Mouse (Mus musculus) stomach, postnatal 0 days (tissue): Measurements from ENCODE around the gene Usp15. TPM values are rescaled to one million over a fixed set of nuclear protein-coding genes. Genes with fewer than 3 reads are reported as not detected.

Source experiments
- ATAC-seq: fragments of 200-750 bp; cut with Nextera tagmentation; 2 replicates; pipeline ENCODE4 v1.8.0; 2017; ENCODE audit not compliant: low FRiP score, low TSS enrichment
- DNase-seq: peaks from one replicate; pipeline ENCODE4 v3.0.0-alpha.2; 2016; ENCODE audit warnings: low spot score
- H3K27ac ChIP-seq: fragments of 300-500 bp; sonication (generic); replicated peaks from 2 replicates; pipeline ENCODE4 v1.5.1; 2014; ENCODE audit warnings: mild to moderate bottlenecking, control low read depth
- H3K27me3 ChIP-seq: fragments of 300-500 bp; sonication (generic); 2 replicates; pipeline ENCODE4 v1.6.1; 2014; ENCODE audit warnings: low read length; ENCODE audit not compliant: control insufficient read depth, insufficient read depth
- H3K36me3 ChIP-seq: fragments of 300-500 bp; sonication (generic); 2 replicates; pipeline ENCODE4 v1.6.1; 2014; ENCODE audit warnings: low read length, mixed read lengths; ENCODE audit not compliant: control insufficient read depth, insufficient read depth
- H3K4me1 ChIP-seq: fragments of 300-500 bp; sonication (generic); replicated peaks from 2 replicates; pipeline ENCODE4 v1.6.1; 2014; ENCODE audit warnings: antibody characterized with exemption; ENCODE audit not compliant: control insufficient read depth, insufficient read depth
- H3K4me2 ChIP-seq: fragments of 300-500 bp; sonication (generic); replicated peaks from 2 replicates; pipeline ENCODE4 v1.6.1; 2014; ENCODE audit warnings: low read depth, mild to moderate bottlenecking, control low read depth, moderate library complexity
- H3K4me3 ChIP-seq: fragments of 300-500 bp; sonication (generic); 2 replicates; pipeline ENCODE4 v1.5.1; 2014; ENCODE audit warnings: low read depth, low read length, control low read depth
- H3K9ac ChIP-seq: fragments of 300-500 bp; sonication (generic); 2 replicates; pipeline ENCODE4 v1.6.1; 2014; ENCODE audit warnings: mild to moderate bottlenecking, low read length, control low read depth, mixed read lengths
- H3K9me3 ChIP-seq: fragments of 300-500 bp; sonication (generic); 2 replicates; pipeline ENCODE4 v1.6.1; 2016; ENCODE audit warnings: low read length; ENCODE audit not compliant: control insufficient read depth
- CTCF ChIP-seq: IDR thresholded peaks from 2 replicates; pipeline ENCODE4 v1.5.1; 2016; ENCODE audit warnings: antibody characterized with exemption, low read depth, mild to moderate bottlenecking, moderate library complexity
- EP300 ChIP-seq: optimal IDR thresholded peaks from 2 replicates; pipeline ENCODE3; 2016; ENCODE audit warnings: antibody characterized with exemption
- WGBS: fragments of 180-500 bp; shearing (Covaris S2); extraction: QIAGEN DNeasy Blood & Tissue Kit; methylation state at CpG from one replicate; pipeline ENCODE4 v1.1.7; 2014; 5-methylcytosine and 5-hydroxymethylcytosine counted together
- polyA plus RNA-seq: library from polyadenylated mRNA; unstranded; fragments of >200 nt; fragmentation: Nextera tagmentation; extraction: Ambion mirVana; gene quantifications from 2 replicates; pipeline ENCODE4 v1.2.1, GENCODE M21; 2015

The Usp15 gene
- polyA plus RNA-seq, 1 experiment from 2014 or later = 55.7 TPM

DNA sequence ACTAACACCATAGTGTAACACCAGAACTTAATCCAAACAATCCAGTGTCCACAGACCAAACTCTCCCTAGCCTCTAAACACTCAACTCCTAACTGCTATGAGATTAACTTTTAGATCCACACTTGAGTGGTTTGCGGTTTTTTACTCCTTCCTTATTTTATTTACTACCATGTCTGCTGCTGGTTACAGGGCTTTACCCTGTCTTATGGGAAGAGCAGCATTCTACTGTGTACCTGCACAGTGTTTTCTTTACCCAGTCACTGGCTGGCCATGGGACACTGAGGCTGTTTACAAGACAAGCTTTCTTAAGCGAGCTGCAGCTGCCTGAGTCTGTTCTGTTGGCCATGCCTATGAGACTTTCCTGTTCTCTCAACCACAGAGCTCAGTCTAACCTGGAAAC lies 13.1 kb downstream of the Usp15 start:
- 37% methylated on average over 2 of the region's 2 CpGs for WGBS
- Histone ChIP-seq H3K27me3 (no peaks in the 10 kb centered on the region), H3K9ac (no peak overlapping the region), H3K9me3 (no peaks in the 10 kb centered on the region), H3K4me1 (peaks cover 3% of the 10 kb centered on the region; the same call in 1 of the 2 replicates), H3K4me3 (no peak overlapping the region), H3K4me2 (no peak overlapping the region), H3K36me3 (no peaks in the 10 kb centered on the region), H3K27ac (no peak overlapping the region)
- ATAC-seq = no peak
- DNase-seq = no peak
- TF ChIP-seq CTCF = no peak
- TF ChIP-seq EP300 = no peak

DNA sequence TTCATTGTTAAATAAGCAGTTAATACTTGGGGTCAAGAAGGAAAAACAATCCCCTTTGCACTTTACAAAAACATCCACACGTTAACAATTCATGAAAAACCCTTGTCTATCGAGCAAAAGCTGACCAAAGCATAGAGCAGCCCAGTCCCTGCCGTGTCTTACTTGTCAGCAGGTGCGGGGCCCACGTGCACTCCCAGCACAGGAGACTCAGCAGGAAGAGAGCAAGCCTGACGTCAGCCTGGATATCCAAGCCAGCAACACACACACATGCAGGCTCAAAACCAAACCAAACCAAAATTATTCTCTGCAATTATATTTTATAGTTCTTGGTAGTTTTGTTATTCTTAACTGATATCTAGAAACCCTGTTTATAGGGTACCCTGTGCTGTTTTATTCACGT lies 13.6 kb downstream of the Usp15 start:
- no peak overlapping the region for H3K9ac ChIP-seq
- no peak overlapping the region for H3K4me2 ChIP-seq
- H3K36me3 ChIP-seq = no peaks in the 10 kb centered on the region
- no peaks in the 10 kb centered on the region for H3K27me3 ChIP-seq
- H3K4me1 ChIP-seq = peaks cover 3% of the 10 kb centered on the region; the same call in 1 of the 2 replicates
- H3K9me3 ChIP-seq = no peaks in the 10 kb centered on the region
- WGBS = 26% methylated on average over 7 of the region's 7 CpGs
- no peak overlapping the region for H3K4me3 ChIP-seq
- peak; percentile 62 for DNase-seq
- TF ChIP-seq CTCF (no peak), EP300 (no peak)
- ATAC-seq = peak; percentile 80
- H3K27ac ChIP-seq = no peak overlapping the region

DNA sequence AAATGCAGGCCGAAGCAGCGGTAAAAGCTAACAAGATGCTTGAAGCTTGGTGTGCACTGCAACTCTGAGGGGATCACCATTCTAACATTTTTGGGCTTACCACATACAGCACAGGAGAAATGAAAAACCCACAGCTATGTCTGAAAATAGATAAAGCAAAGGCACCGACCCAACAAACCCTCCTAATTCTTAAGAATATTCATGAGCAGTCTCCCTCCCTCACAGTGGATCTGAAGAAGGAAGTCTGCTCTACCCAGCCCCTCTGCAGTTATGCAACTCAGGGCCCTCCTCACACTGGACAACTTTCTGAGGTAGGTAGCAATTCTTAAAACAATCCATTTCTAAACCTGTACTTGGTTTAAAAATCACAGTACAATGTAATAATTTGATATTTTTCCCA lies 14.4 kb downstream of the Usp15 start:
- WGBS = 90% methylated on average over 3 of the region's 3 CpGs
- Histone ChIP-seq H3K4me3 (no peak overlapping the region), H3K27ac (no peak overlapping the region), H3K36me3 (no peaks in the 10 kb centered on the region; the same call in 1 of the 2 replicates), H3K9me3 (no peaks in the 10 kb centered on the region), H3K27me3 (no peaks in the 10 kb centered on the region), H3K4me1 (no peaks in the 10 kb centered on the region; the same call in 1 of the 2 replicates), H3K9ac (no peak overlapping the region), H3K4me2 (no peak overlapping the region)
- ATAC-seq (no peak), DNase-seq (no peak)
- no peak for TF ChIP-seq EP300
- no peak for TF ChIP-seq CTCF

DNA sequence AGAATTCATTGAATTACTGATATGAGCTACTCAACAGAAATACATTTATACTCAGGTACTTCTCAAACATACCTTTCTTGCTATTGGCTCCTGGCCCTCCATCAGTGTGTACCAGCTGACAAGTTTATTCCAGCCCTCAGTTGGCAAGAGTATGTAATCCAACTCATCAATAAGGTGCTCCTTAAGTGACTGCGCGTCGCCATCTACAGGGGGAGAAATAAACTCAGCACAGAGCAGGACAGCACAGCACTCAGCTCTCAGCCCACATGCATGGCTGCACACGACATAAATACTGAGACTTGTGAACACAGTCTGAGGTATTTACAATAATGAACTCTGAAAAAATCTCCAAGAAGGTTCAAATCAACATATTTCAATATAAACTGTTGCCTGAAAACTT lies 21.0 kb downstream of the Usp15 start:
- Histone ChIP-seq H3K27ac (no peak overlapping the region), H3K27me3 (no peaks in the 10 kb centered on the region), H3K36me3 (no peaks in the 10 kb centered on the region; the same call in 1 of the 2 replicates), H3K9me3 (no peaks in the 10 kb centered on the region), H3K4me1 (no peaks in the 10 kb centered on the region), H3K9ac (no peak overlapping the region), H3K4me3 (no peak overlapping the region), H3K4me2 (no peak overlapping the region)
- ATAC-seq = no peak
- TF ChIP-seq EP300 (no peak), CTCF (peak; percentile 56)
- DNase-seq = no peak
- 67% methylated on average over 4 of the region's 4 CpGs for WGBS

DNA sequence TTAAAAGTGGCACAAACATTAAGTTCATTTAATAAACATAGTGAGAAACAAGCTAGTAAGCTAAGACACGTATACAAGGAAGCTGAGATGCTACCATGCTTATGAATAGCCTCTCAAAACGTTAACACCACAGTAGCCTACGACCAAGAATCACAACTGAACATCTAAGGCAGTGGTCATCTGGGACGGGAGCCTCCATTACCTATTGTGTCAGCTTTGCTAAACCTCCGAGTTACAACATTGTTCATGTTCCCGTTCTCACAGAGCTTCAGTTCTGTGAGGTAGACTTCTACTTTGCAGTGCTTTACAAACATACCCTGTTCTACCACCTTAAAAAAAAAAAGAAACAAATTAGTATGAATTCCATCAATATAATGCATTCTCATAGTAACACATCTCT lies 25.9 kb downstream of the Usp15 start:
- no peak overlapping the region for H3K27ac ChIP-seq
- H3K4me1 ChIP-seq = no peaks in the 10 kb centered on the region
- 81% methylated on average over 6 of the region's 6 CpGs for WGBS
- H3K9me3 ChIP-seq = no peaks in the 10 kb centered on the region
- peaks cover 14% of the 10 kb centered on the region for H3K36me3 ChIP-seq
- H3K4me2 ChIP-seq = no peak overlapping the region
- TF ChIP-seq EP300 (no peak), CTCF (no peak)
- no peak overlapping the region for H3K9ac ChIP-seq
- ATAC-seq (no peak), DNase-seq (no peak)
- no peak overlapping the region for H3K4me3 ChIP-seq
- no peaks in the 10 kb centered on the region for H3K27me3 ChIP-seq

DNA sequence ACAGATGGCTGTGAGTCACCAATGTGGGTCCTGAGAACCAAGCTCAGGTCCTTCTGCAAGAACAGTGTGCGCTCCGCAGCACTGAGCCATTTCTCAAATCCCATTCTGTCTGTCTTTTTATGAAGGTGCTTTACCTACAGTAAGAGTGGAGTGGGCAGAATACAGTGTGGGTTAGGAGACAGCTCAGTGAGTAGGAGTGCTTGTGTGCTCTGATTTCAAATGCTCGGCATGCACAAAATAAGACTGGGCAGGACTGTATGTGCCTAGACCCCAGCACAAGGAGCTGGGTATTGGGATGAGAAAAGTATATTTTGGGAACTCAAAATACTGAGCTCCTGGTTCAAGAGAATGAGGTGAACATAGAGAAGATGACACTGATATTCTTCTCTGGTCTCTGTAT lies 31.3 kb downstream of the Usp15 start:
- WGBS = 90% methylated on average over 3 of the region's 3 CpGs
- Histone ChIP-seq H3K9me3 (no peaks in the 10 kb centered on the region), H3K4me2 (no peak overlapping the region), H3K36me3 (peaks cover 17% of the 10 kb centered on the region), H3K27me3 (no peaks in the 10 kb centered on the region), H3K27ac (no peak overlapping the region), H3K4me1 (no peaks in the 10 kb centered on the region), H3K9ac (no peak overlapping the region), H3K4me3 (no peak overlapping the region)
- DNase-seq (no peak), ATAC-seq (no peak)
- TF ChIP-seq EP300 (no peak), CTCF (no peak)
